Mouse (Mus musculus) c-Kit-positive CD71-negative TER-119-negative erythroid progenitor cells, embryonic 14.5 days (primary cell): ENCODE measurements at regions not wholly inside any gene's neighbourhood (a gene's known extent, or its start where the extent isn't known, plus 50 kb on each side); places are given as distances from the start of the nearest gene placed in this dataset.
"Not testable (repeated sequence)": the region's sequence is repeated elsewhere in the genome, so short reads cannot be mapped to it uniquely, and the experiment has no call there.

Source experiments
- DNase-seq: peaks from one replicate; pipeline ENCODE4 v3.0.0-alpha.2; 2013; ENCODE audit warnings: low read depth

DNA sequence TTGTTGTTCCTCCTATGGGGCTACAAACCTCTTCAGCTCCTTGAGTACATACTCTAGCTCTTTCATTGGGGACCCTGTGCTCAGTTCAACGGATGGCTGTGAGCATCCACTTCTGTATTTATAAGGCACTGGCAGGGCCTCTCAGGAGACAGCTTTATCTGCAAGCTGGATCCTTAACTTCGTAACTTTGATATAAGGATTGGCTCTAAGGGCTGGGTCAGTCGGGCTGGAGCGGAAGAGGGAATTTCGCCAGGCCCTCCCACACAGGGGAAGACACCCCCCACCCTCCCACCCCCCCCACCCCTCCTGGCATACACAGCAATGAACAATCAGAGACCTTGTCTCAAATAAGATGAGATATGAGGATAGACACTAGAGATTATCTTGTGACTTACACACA, 304.3 kb upstream of the Chordc1 start:
- peak; percentile 56 for DNase-seq

GRCm38 (mm10) chr9:18002557-18002956, 289.4 kb upstream of the Chordc1 start:
- no peak for DNase-seq

DNA sequence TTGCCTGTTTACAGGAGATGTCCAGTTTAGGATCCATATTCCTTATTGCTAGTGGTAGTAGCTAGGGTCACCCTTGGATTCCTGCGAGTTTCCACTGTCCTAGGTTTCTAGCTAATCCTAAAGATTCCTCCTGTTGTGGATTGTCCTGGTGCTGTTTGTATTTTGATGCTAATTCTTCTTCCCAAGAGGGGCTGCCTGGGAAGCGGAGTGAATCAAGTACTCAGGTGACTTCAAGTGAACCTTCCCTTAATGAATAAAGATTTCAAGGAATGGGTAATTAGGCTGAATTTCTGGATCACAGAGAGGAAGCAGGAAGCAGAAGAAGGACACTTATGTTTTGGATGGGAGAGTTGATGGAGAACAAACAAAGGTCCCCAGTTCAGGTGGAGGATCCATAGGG, 250.6 kb upstream of the Chordc1 start:
- no peak for DNase-seq

GRCm38 (mm10) chr9:18042636-18043035, 249.3 kb upstream of the Chordc1 start:
- not testable (repeated sequence) for DNase-seq

DNA sequence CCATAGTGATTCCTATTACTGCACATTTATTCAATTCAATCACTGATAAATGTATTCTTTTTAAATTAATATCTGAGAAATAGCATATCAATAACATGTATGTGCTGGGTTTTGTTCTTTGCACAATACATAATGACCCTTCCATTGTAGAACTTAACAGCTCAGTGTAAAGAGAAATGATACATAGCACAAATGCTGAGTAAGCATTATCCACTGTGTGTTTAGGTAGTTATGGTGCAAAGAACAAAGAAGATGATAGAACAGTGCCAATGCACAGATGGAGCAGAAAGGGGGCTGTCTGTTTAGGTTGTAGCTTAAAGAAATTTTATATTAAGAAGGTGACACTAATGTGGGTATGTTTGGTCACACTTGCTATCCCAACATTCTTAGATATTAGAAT, 215.0 kb upstream of the Chordc1 start:
- DNase-seq: no peak

GRCm38 (mm10) chr9:18078446-18078845, 213.5 kb upstream of the Chordc1 start:
- DNase-seq: not testable (repeated sequence)

DNA sequence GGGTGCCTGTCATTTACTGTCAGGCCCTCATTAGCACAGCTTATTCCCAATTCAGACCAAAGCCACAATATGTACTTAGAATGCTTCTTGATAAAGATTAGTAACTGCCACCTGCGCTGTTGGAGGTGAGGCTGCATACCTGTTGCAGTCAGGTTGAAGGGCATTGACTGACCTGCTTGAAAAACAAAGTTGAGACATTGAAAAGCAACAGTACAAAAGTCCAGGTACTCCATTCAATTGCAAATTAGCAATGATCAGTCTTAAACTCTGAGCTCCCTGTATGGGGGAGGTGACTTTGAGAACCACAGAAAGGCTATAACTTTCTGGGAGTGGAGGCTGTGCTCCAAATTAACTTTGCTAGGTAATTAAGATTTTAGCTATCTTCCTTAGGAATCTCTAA, 212.8 kb upstream of the Chordc1 start:
- not testable (repeated sequence) for DNase-seq
